Mouse (Mus musculus): ENCODE results near the gene L3mbtl1. TPM values are rescaled to one million over a fixed set of nuclear protein-coding genes. Genes with fewer than 3 reads are reported as not detected.

The L3mbtl1 gene
- total and polyA plus RNA-seq, 3 experiments, result 0.04 to 0.31 TPM; not detected in 1

GRCm38 (mm10) chr2:162973206-162973605 is 29.9 kb downstream of the L3mbtl1 start:
- Histone ChIP-seq H3K4me3 (ENCODE audit: control insufficient read depth in 1 of 2, insufficient read depth in 1 of 2, low read depth in 2 of 2, low read length in 2 of 2) (no peak overlapping the region), H3K27ac (ENCODE audit: control insufficient read depth, low read depth, low read length) (no peak overlapping the region), H3K9me3 (replicated peaks; ENCODE audit: insufficient read depth, low read length) (no peaks in the 10 kb centered on the region), H3K27me3 (ENCODE audit: control insufficient read depth in 1 of 2, insufficient read depth in 2 of 2, low read length in 2 of 2) (no peaks in the 10 kb centered on the region), H3K4me1 (ENCODE audit: control insufficient read depth in 1 of 2, insufficient read depth in 2 of 2, low read length in 2 of 2) (peaks cover 0 to 5% of the 10 kb centered on the region in 2 experiments; a peak in 1 of 4 replicates), H3K9ac (ENCODE audit: control insufficient read depth, low read depth, low read length, poor library complexity, severe bottlenecking) (no peak overlapping the region), H3K36me3 (ENCODE audit: control insufficient read depth in 1 of 2, insufficient read depth in 2 of 2, low read length in 2 of 2) (no peaks in the 10 kb centered on the region), H3K79me2 (ENCODE audit: control insufficient read depth, insufficient read depth, low read length, poor library complexity) (no peaks in the 10 kb centered on the region)
- no peak for DNase-seq (ENCODE audit: low read depth, low spot score)
- TF ChIP-seq ZNF384 (IDR thresholded peaks at IDR 0.05; ENCODE audit: low read depth, low read length) (no peak), SMC3 (IDR thresholded peaks at IDR 0.05; ENCODE audit: low read depth, low read length) (no peak), MXI1 (IDR thresholded peaks at IDR 0.05; ENCODE audit: low read depth, low read length) (no peak), TBP (IDR thresholded peaks at IDR 0.05; ENCODE audit: low read depth, low read length) (no peak), POLR2AphosphoS2 (IDR thresholded peaks at IDR 0.05; ENCODE audit: low read length) (no peak), BHLHE40 (IDR thresholded peaks at IDR 0.05; ENCODE audit: borderline replicate concordance, low read depth, low read length) (no peak), CTCF (IDR thresholded peaks at IDR 0.05 in 2 of 3, conservative IDR thresholded peaks at IDR 0.05 in 1 of 3; ENCODE audit: control insufficient read depth in 1 of 3, insufficient read depth in 1 of 3, low read depth in 2 of 3, low read length in 3 of 3, poor library complexity in 1 of 3, severe bottlenecking in 1 of 3) (no peak), ZMIZ1 (IDR thresholded peaks at IDR 0.05; ENCODE audit: low read depth, low read length) (no peak), ZC3H11A (IDR thresholded peaks at IDR 0.05; ENCODE audit: low read depth, low read length) (no peak), JUND (IDR thresholded peaks at IDR 0.05; ENCODE audit: low read depth, low read length) (no peak), TCF12 (IDR thresholded peaks at IDR 0.05; ENCODE audit: low read depth, low read length) (no peak), MEF2A (IDR thresholded peaks at IDR 0.05; ENCODE audit: extremely low read depth, insufficient replicate concordance, low read depth, low read length, poor library complexity, severe bottlenecking) (no peak)

- Histone ChIP-seq H3K79me2 (ENCODE audit: control insufficient read depth, insufficient read depth, low read length, poor library complexity) (no peaks in the 10 kb centered on the region), H3K4me1 (ENCODE audit: control insufficient read depth in 1 of 2, insufficient read depth in 2 of 2, low read length in 2 of 2) (peaks cover 0 to 5% of the 10 kb centered on the region in 2 experiments; a peak in 1 of 4 replicates), H3K36me3 (ENCODE audit: control insufficient read depth in 1 of 2, insufficient read depth in 2 of 2, low read length in 2 of 2) (no peaks in the 10 kb centered on the region), H3K4me3 (ENCODE audit: control insufficient read depth in 1 of 2, insufficient read depth in 1 of 2, low read depth in 2 of 2, low read length in 2 of 2) (no peak overlapping the region), H3K27me3 (ENCODE audit: control insufficient read depth in 1 of 2, insufficient read depth in 2 of 2, low read length in 2 of 2) (no peaks in the 10 kb centered on the region), H3K9ac (ENCODE audit: control insufficient read depth, low read depth, low read length, poor library complexity, severe bottlenecking) (no peak overlapping the region), H3K27ac (ENCODE audit: control insufficient read depth, low read depth, low read length) (no peak overlapping the region), H3K9me3 (replicated peaks; ENCODE audit: insufficient read depth, low read length) (no peaks in the 10 kb centered on the region)
- no peak for DNase-seq (ENCODE audit: low read depth, low spot score)
- TF ChIP-seq TCF12 (IDR thresholded peaks at IDR 0.05; ENCODE audit: low read depth, low read length) (no peak), CHD2 (IDR thresholded peaks at IDR 0.05; ENCODE audit: low read length) (no peak), MAX (IDR thresholded peaks at IDR 0.05; ENCODE audit: low read length) (no peak)
Observed at GRCm38 (mm10) chr2:162973637-162974036, 30.4 kb downstream of the L3mbtl1 start.

GRCm38 (mm10) chr2:162975157-162975775 is 32.0 kb downstream of the L3mbtl1 start:
- H3K9me3 ChIP-seq (replicated peaks; ENCODE audit: insufficient read depth, low read length), result no peaks in the 10 kb centered on the region
- H3K9ac ChIP-seq (ENCODE audit: control insufficient read depth, low read depth, low read length, poor library complexity, severe bottlenecking), result no peak overlapping the region
- no peak overlapping the region for H3K27ac ChIP-seq (ENCODE audit: control insufficient read depth, low read depth, low read length)
- DNase-seq (ENCODE audit: low read depth, low spot score), result no peak
- H3K79me2 ChIP-seq (ENCODE audit: control insufficient read depth, insufficient read depth, low read length, poor library complexity), result no peaks in the 10 kb centered on the region
- H3K27me3 ChIP-seq (ENCODE audit: control insufficient read depth in 1 of 2, insufficient read depth in 2 of 2, low read length in 2 of 2), result no peaks in the 10 kb centered on the region
- H3K4me3 ChIP-seq (ENCODE audit: control insufficient read depth in 1 of 2, insufficient read depth in 1 of 2, low read depth in 2 of 2, low read length in 2 of 2), result no peak overlapping the region
- H3K4me1 ChIP-seq (ENCODE audit: control insufficient read depth in 1 of 2, insufficient read depth in 2 of 2, low read length in 2 of 2), result peaks cover 0 to 5% of the 10 kb centered on the region in 2 experiments; a peak in 1 of 4 replicates
- no peak for TF ChIP-seq BHLHE40 (IDR thresholded peaks at IDR 0.05; ENCODE audit: borderline replicate concordance, low read depth, low read length)
- no peak for TF ChIP-seq RAD21 (IDR thresholded peaks at IDR 0.05; ENCODE audit: low read depth, low read length)
- no peak for TF ChIP-seq NRF1 (IDR thresholded peaks at IDR 0.05; ENCODE audit: insufficient read depth, low read depth, low read length, poor library complexity, severe bottlenecking)
- TF ChIP-seq UBTF (IDR thresholded peaks at IDR 0.05; ENCODE audit: borderline replicate concordance, insufficient read depth, low read depth, low read length), result no peak
- no peak for TF ChIP-seq RCOR1 (IDR thresholded peaks at IDR 0.05; ENCODE audit: low read depth, low read length)
- no peak for TF ChIP-seq ELF1 (IDR thresholded peaks at IDR 0.05; ENCODE audit: low read depth, low read length)
- no peak for TF ChIP-seq GABPA (IDR thresholded peaks at IDR 0.05; ENCODE audit: low read depth, low read length)
- no peak for TF ChIP-seq SMC3 (IDR thresholded peaks at IDR 0.05; ENCODE audit: low read depth, low read length)
- no peak for TF ChIP-seq TBP (IDR thresholded peaks at IDR 0.05; ENCODE audit: low read depth, low read length)
- TF ChIP-seq JUND (IDR thresholded peaks at IDR 0.05; ENCODE audit: low read depth, low read length), result no peak
- TF ChIP-seq TAL1 (IDR thresholded peaks at IDR 0.05; ENCODE audit: low read length), result no peak
- no peak for TF ChIP-seq POLR2AphosphoS5 (IDR thresholded peaks at IDR 0.05; ENCODE audit: borderline replicate concordance, low read depth, low read length)
- TF ChIP-seq MEF2A (IDR thresholded peaks at IDR 0.05; ENCODE audit: extremely low read depth, insufficient replicate concordance, low read depth, low read length, poor library complexity, severe bottlenecking), result no peak
- no peak for TF ChIP-seq E2F4 (IDR thresholded peaks at IDR 0.05; ENCODE audit: borderline replicate concordance, low read depth, low read length)
- TF ChIP-seq ZC3H11A (IDR thresholded peaks at IDR 0.05; ENCODE audit: low read depth, low read length), result no peak
- no peaks in the 10 kb centered on the region for H3K36me3 ChIP-seq (ENCODE audit: control insufficient read depth in 1 of 2, insufficient read depth in 2 of 2, low read length in 2 of 2)

Data from MEL (cell line).